Mouse (Mus musculus) thymus, adult 2 months (tissue): ENCODE measurements around the gene Xrcc1.

Experiments used
- CTCF ChIP-seq: fragments of 200-500 bp; IDR thresholded peaks from 2 replicates; pipeline ENCODE4 v1.5.1; 2012; ENCODE audit warnings: mild to moderate bottlenecking, control low read depth, low read length, moderate library complexity, borderline replicate concordance; ENCODE audit not compliant: control insufficient read depth, poor library complexity, insufficient read depth; ENCODE audit errors: extremely low read depth
- POLR2A ChIP-seq: fragments of 200-500 bp; IDR thresholded peaks from 2 replicates; pipeline ENCODE4 v1.6.1; 2012; ENCODE audit warnings: mild to moderate bottlenecking, low read length, control low read depth, moderate library complexity; ENCODE audit not compliant: control insufficient read depth, poor library complexity, insufficient read depth; ENCODE audit errors: extremely low read depth

DNA sequence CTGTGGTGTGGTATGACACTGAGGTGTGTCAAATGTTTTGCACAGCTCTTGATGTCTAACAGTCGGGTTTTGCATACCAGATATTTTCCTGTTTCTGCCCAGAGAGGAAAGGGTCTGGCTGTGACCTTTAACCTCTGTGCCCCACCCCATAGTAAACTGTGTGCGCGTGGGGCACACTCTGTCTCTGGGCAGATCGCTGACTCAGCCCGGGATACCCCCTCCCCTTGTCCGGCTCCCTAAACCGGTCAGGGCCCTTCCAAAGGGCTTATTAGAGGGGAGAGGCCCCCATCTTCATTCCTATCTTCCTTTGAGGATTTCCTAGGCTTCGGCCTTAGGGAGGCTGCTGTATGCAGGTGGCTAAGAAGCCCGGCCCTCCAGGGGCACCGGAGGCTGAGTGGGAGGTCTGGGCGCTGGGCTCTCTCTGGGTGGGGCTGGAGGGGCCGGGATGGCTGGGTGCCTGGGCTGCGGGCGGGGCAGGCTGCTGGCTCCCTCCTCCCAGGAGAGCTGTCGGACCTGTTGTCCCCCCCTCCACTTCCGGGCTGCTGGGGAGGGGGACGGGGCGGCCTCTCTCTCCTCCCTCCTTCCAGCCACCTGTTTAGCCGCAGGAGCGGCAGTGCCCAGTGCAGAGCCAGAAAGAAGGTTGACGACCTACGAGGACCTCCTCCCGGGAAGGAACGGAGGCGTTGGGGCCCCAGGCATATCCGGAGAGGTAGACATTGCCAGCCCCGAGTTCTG lies 64.2 kb downstream of the Xrcc1 start, which contains the start of gene Phldb3:
- no peak for TF ChIP-seq CTCF
- no peak for TF ChIP-seq POLR2A
